Mouse (Mus musculus) thymus, adult 2 months (tissue): Measurements from ENCODE around the gene Arrdc2. TPM values are rescaled to one million over a fixed set of nuclear protein-coding genes. Genes with fewer than 3 reads are reported as not detected.

Experiments
- DNase-seq: peaks from one replicate; pipeline ENCODE4 v3.0.0; 2021
- H3K27ac ChIP-seq: fragments of 200-500 bp; 2 replicates; pipeline ENCODE4 v1.5.1; 2012; ENCODE audit warnings: low read length, control low read depth; ENCODE audit not compliant: control insufficient read depth, insufficient read depth
- H3K27me3 ChIP-seq: fragments of 200-500 bp; 2 replicates; pipeline ENCODE4 v1.6.1; 2012; ENCODE audit warnings: mild to moderate bottlenecking, low read length, moderate library complexity, mixed read lengths; ENCODE audit not compliant: control insufficient read depth, insufficient read depth
- H3K36me3 ChIP-seq: fragments of 200-500 bp; 2 replicates; pipeline ENCODE4 v1.6.1; 2012; ENCODE audit warnings: mild to moderate bottlenecking, low read length, moderate library complexity; ENCODE audit not compliant: control insufficient read depth, insufficient read depth
- H3K4me1 ChIP-seq: fragments of 200-500 bp; replicated peaks from 2 replicates; pipeline ENCODE4 v1.6.1; 2012; ENCODE audit warnings: low read length; ENCODE audit not compliant: control insufficient read depth, insufficient read depth
- H3K4me3 ChIP-seq: fragments of 200-500 bp; 2 replicates; pipeline ENCODE4 v1.5.1; 2012; ENCODE audit warnings: mild to moderate bottlenecking, low read length, control low read depth, moderate library complexity; ENCODE audit not compliant: control insufficient read depth, insufficient read depth
- CTCF ChIP-seq: fragments of 200-500 bp; IDR thresholded peaks from 2 replicates; pipeline ENCODE4 v1.5.1; 2012; ENCODE audit warnings: mild to moderate bottlenecking, control low read depth, low read length, moderate library complexity, borderline replicate concordance; ENCODE audit not compliant: control insufficient read depth, poor library complexity, insufficient read depth; ENCODE audit errors: extremely low read depth
- POLR2A ChIP-seq: fragments of 200-500 bp; IDR thresholded peaks from 2 replicates; pipeline ENCODE4 v1.6.1; 2012; ENCODE audit warnings: mild to moderate bottlenecking, low read length, control low read depth, moderate library complexity; ENCODE audit not compliant: control insufficient read depth, poor library complexity, insufficient read depth; ENCODE audit errors: extremely low read depth
- WGBS: fragments of 180-500 bp; shearing (Covaris S2); methylation state at CpG from one replicate; pipeline ENCODE4 v1.1.7; 2018; 5-methylcytosine and 5-hydroxymethylcytosine counted together
- polyA plus RNA-seq: library from polyadenylated mRNA; depleted of rRNA; stranded (reverse); fragments of >200 nt; gene quantifications from 2 replicates; pipeline ENCODE4 v1.2.3, GENCODE M21; 2012

Arrdc2 gene
- polyA plus RNA-seq, 1 experiment = 77.4 TPM

DNA sequence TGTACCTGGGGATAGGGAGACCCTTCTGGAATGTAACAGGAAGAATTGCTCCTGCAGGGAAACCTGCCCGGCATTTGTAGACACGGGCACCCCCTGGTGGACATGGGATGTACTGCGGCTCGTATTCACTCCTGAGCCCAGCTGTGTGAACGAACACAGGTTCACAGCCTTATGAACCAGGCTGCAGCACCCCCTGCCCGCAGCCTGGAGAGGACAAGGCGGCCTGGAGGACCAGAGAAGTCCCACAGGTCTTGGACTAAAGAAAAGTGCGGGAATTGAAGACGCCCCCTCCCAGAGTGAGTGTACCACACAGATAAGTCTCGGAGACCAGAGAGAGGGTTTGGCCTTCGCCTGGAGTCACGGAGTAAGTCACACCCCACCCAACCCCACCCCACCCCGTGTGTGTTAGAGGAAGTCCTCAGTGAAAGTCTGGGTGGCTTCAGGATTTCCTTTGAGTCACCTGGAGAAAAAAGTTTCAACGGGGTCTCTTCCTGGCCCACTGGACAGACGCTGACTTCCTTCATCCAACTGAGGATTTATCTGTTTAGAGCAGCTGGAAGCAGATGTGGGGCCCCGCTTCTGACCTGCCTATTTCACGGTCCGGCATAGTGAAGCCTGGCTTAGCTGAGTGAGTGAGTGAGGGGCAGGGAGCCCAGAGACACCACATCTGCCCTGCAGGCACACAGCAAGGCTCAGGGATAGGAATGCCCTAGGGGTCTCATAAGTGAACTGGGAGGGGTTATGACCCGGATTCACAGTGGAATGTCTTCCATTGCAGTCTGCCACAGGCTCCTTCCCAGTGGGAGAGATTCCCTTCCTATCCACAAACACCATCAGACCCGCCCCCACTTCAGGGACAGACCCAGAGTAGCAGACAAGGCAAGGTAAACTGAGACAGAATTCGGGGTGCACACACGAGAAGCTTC lies 1.9 kb upstream of the Arrdc2 start:
- peaks cover 16% of the 10 kb centered on the region for H3K4me1 ChIP-seq
- TF ChIP-seq CTCF (peak; percentile 93), POLR2A (no peak)
- no peak overlapping the region for H3K4me3 ChIP-seq
- DNase-seq = peak; percentile 91
- H3K27ac ChIP-seq = no peak overlapping the region
- no peaks in the 10 kb centered on the region for H3K36me3 ChIP-seq
- 22% methylated on average over 22 of the region's 22 CpGs for WGBS
- no peaks in the 10 kb centered on the region for H3K27me3 ChIP-seq

DNA sequence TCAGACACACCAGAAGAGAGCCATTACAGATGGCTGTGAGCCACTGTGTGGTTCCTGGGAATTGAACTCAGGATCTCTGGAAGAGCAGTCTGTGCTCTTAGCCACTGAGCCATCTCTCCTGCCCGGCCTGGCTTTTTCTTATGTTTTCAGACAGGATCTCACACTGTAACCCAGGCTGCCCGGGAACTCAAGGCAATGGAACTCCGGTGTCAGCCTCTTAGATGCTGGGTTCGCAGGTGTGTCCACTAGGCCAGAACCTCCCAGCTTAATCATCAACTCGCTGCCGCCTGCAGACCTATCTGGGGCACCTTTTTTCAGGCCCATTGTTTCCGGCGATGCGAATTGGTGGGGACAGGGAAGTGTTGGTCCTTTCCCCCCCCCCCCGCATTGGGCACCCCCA lies 1.1 kb upstream of the Arrdc2 start:
- Histone ChIP-seq H3K27ac (no peak overlapping the region), H3K36me3 (no peaks in the 10 kb centered on the region), H3K4me3 (no peak overlapping the region), H3K4me1 (peaks cover 16% of the 10 kb centered on the region), H3K27me3 (no peaks in the 10 kb centered on the region)
- DNase-seq = no peak
- 69% methylated on average over 10 of the region's 10 CpGs for WGBS
- TF ChIP-seq CTCF (no peak), POLR2A (no peak)

DNA sequence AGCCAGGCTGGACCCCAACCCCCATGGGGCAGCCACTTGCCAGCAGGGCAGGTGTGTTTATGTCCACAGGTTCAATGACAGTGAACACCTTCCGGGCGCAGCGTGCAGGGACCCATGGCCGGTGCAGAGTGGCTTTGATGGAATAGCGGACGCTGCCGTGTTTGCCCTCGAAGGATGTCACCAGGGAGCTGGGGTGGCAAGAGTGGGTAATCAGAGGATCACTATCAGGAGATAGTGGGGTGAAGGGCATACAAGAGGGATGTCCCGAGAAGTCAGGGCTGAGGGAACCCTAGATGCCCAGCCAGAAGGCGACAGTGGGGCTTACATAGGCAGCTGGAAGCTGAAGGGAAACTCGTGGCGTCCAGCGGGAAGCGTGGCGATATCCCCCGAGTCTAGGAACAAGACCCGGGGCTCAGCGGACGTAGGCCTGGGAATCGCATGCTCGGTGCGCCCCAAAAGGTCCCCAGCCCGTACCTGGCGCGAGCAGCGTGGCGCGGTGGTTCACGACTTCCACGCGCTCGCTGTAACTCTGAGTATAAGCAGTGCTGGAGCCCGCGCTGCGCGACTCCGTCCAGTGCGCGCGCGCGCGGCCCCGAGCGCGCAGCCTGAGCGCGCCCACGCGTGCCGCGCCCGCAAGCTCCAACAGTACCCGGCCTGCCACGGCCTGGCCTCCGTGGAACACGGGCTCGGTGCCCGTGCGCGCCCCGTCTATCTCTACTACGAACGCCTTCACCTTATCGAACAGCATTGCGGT lies 689 bp downstream of the Arrdc2 start:
- DNase-seq = no peak
- peak overlapping the region; percentile 73 for H3K4me3 ChIP-seq
- no peaks in the 10 kb centered on the region for H3K36me3 ChIP-seq
- no peaks in the 10 kb centered on the region for H3K27me3 ChIP-seq
- H3K4me1 ChIP-seq = peaks cover 17% of the 10 kb centered on the region
- H3K27ac ChIP-seq = peak overlapping the region; percentile 83
- 2% methylated on average over 66 of the region's 66 CpGs for WGBS
- TF ChIP-seq CTCF = no peak; the same call in 1 of the 2 replicates
- no peak for TF ChIP-seq POLR2A

- H3K4me1 ChIP-seq = peaks cover 31% of the 10 kb centered on the region
- no peak overlapping the region for H3K27ac ChIP-seq
- DNase-seq = no peak
- H3K4me3 ChIP-seq = no peak overlapping the region
- 95% methylated on average over 12 of the region's 12 CpGs for WGBS
- H3K27me3 ChIP-seq = no peaks in the 10 kb centered on the region
- H3K36me3 ChIP-seq = no peaks in the 10 kb centered on the region
- no peak for TF ChIP-seq POLR2A
- TF ChIP-seq CTCF = no peak
Measured at GRCm38 (mm10) chr8:70836666-70837065, 2.9 kb downstream of the Arrdc2 start.

DNA sequence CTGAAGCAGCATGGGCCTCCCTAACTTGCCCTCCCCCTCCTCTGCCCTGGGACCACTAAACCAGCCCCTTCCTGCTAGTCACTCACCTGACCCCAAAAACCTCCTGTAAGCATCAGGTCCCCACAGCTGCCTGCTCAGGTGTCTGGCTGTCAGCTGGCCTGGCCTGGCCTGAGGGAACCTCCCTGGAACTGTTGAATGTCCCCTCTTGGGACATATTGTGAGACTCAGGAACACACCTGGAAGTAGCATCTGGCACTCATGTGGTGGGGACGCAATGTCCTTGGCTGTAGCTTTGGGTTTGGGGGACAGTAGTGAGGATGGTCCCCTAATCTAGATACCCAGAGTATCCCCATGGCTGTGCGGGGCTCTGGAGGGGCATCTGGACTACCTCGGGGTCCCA lies 5.4 kb downstream of the Arrdc2 start:
- H3K27ac ChIP-seq = no peak overlapping the region

DNA sequence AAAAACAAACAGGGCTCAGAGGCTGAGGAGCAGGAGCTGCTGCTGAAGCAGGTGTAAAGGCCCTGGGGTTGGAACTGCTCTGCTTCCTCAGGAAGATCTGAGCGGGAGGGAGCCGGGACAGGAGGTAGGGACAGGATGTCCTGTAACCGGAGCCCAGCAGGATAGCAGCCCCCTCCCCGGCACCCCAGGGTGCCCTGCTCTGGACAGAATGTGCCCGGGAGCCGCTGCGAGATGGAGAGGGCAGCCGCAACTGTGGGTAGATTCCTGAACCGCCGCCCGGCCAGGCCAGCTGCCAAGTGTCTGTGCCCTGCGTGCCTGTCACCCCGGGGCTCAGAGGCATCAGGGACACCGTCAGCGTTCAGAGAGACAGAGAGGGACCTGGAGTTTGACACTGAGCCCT lies 6.0 kb downstream of the Arrdc2 start:
- no peak for TF ChIP-seq POLR2A
- no peak for TF ChIP-seq CTCF
- WGBS = 60% methylated on average over 15 of the region's 15 CpGs
- no peak for DNase-seq

More for the DNA sequence above, 5.4 kb downstream of the Arrdc2 start:
- Histone ChIP-seq H3K4me1 (peaks cover 23% of the 10 kb centered on the region), H3K36me3 (no peaks in the 10 kb centered on the region), H3K4me3 (no peak overlapping the region), H3K27me3 (no peaks in the 10 kb centered on the region)
- DNase-seq = no peak
- TF ChIP-seq POLR2A = no peak
- TF ChIP-seq CTCF = no peak
- 96% methylated on average over 3 of the region's 3 CpGs for WGBS

More for the DNA sequence above, 6.0 kb downstream of the Arrdc2 start:
- H3K36me3 ChIP-seq = no peaks in the 10 kb centered on the region
- H3K27ac ChIP-seq = no peak overlapping the region
- H3K27me3 ChIP-seq = no peaks in the 10 kb centered on the region
- peaks cover 19% of the 10 kb centered on the region for H3K4me1 ChIP-seq
- no peak overlapping the region for H3K4me3 ChIP-seq
